Mouse (Mus musculus) intestine, embryonic 14.5 days (tissue): ENCODE measurements around the gene Hecw2. TPM values are rescaled to one million over a fixed set of nuclear protein-coding genes. Genes with fewer than 3 reads are reported as not detected.

Experiments
- ATAC-seq: fragments of 200-750 bp; cut with Nextera tagmentation; replicated peaks from 2 replicates; pipeline ENCODE4 v1.8.0; 2017; ENCODE audit warnings: low read depth, moderate number of reproducible peaks, moderate TSS enrichment, moderate library complexity; ENCODE audit not compliant: low FRiP score, low TSS enrichment
- DNase-seq: peaks from one replicate; pipeline ENCODE4 v3.0.0-alpha.2; 2018; ENCODE audit warnings: low spot score
- H3K27ac ChIP-seq: fragments of 300-500 bp; sonication (generic); 2 replicates; pipeline ENCODE4 v1.5.1; 2014; ENCODE audit warnings: low read depth, mild to moderate bottlenecking, control low read depth
- H3K27me3 ChIP-seq: fragments of 300-500 bp; sonication (generic); replicated peaks from 2 replicates; pipeline ENCODE4 v1.6.1; 2014; ENCODE audit warnings: low read length, control low read depth; ENCODE audit not compliant: control insufficient read depth, insufficient read depth
- H3K36me3 ChIP-seq: fragments of 300-500 bp; sonication (generic); 2 replicates; pipeline ENCODE4 v1.6.1; 2014; ENCODE audit warnings: low read length, control low read depth; ENCODE audit not compliant: control insufficient read depth, insufficient read depth
- H3K4me1 ChIP-seq: fragments of 300-500 bp; sonication (generic); replicated peaks from 2 replicates; pipeline ENCODE4 v1.6.1; 2014; ENCODE audit warnings: low read length, control low read depth, mixed read lengths; ENCODE audit not compliant: control insufficient read depth, insufficient read depth
- H3K4me2 ChIP-seq: fragments of 300-500 bp; sonication (generic); 2 replicates; pipeline ENCODE4 v1.6.1; 2014; ENCODE audit warnings: low read length
- H3K4me3 ChIP-seq: fragments of 300-500 bp; sonication (generic); 2 replicates; pipeline ENCODE4 v1.5.1; 2014; ENCODE audit warnings: low read depth, low read length, control low read depth, mixed read lengths
- H3K9ac ChIP-seq: fragments of 300-500 bp; sonication (generic); 2 replicates; pipeline ENCODE4 v1.6.1; 2014; ENCODE audit warnings: mild to moderate bottlenecking, low read length
- H3K9me3 ChIP-seq: fragments of 300-500 bp; sonication (generic); 2 replicates; pipeline ENCODE4 v1.6.1; 2016; ENCODE audit warnings: low read length, control low read depth; ENCODE audit not compliant: control insufficient read depth
- WGBS: fragments of 180-500 bp; shearing (Covaris S2); extraction: QIAGEN DNeasy Blood & Tissue Kit; methylation state at CpG from one replicate; pipeline ENCODE4 v1.1.7; 2014; 5-methylcytosine and 5-hydroxymethylcytosine counted together
- polyA plus RNA-seq: library from polyadenylated mRNA; unstranded; fragments of >200 nt; fragmentation: Nextera tagmentation; extraction: Ambion mirVana; gene quantifications from 2 replicates; pipeline ENCODE4 v1.2.1, GENCODE M21; 2014

Hecw2 gene
- polyA plus RNA-seq, 1 experiment from 2014 or later, result 1.6 TPM

- ATAC-seq (no peak), DNase-seq (no peak)
- H3K27ac ChIP-seq, result no peak overlapping the region
- H3K4me1 ChIP-seq, result no peaks in the 10 kb centered on the region
- H3K4me3 ChIP-seq, result no peak overlapping the region
- no peaks in the 10 kb centered on the region for H3K9me3 ChIP-seq
- no peak overlapping the region for H3K4me2 ChIP-seq
- no peaks in the 10 kb centered on the region for H3K36me3 ChIP-seq
- WGBS, result 90% methylated on average over 7 of the region's 7 CpGs
- H3K27me3 ChIP-seq, result no peaks in the 10 kb centered on the region
- no peak overlapping the region for H3K9ac ChIP-seq
Observed at GRCm38 (mm10) chr1:54179179-54179578, 15.8 kb downstream of the Hecw2 start.

GRCm38 (mm10) chr1:54176592-54176991, 18.4 kb downstream of the Hecw2 start:
- ATAC-seq, result no peak
- 100% methylated on average over 2 of the region's 2 CpGs for WGBS

GRCm38 (mm10) chr1:54168014-54168413, 27.0 kb downstream of the Hecw2 start:
- Histone ChIP-seq H3K27me3 (no peaks in the 10 kb centered on the region), H3K36me3 (no peaks in the 10 kb centered on the region), H3K4me1 (no peaks in the 10 kb centered on the region), H3K4me2 (no peak overlapping the region), H3K27ac (no peak overlapping the region), H3K4me3 (no peak overlapping the region), H3K9me3 (no peaks in the 10 kb centered on the region), H3K9ac (no peak overlapping the region)
- no peak for ATAC-seq
- 92% methylated on average over 3 of the region's 3 CpGs for WGBS
- no peak for DNase-seq

More at GRCm38 (mm10) chr1:54176592-54176991, 18.4 kb downstream of the Hecw2 start:
- DNase-seq, result no peak
- H3K27me3 ChIP-seq, result no peaks in the 10 kb centered on the region
- no peaks in the 10 kb centered on the region for H3K36me3 ChIP-seq
- H3K4me2 ChIP-seq, result no peak overlapping the region
- no peak overlapping the region for H3K4me3 ChIP-seq
- H3K27ac ChIP-seq, result no peak overlapping the region
- no peak overlapping the region for H3K9ac ChIP-seq
- H3K9me3 ChIP-seq, result no peaks in the 10 kb centered on the region
- no peaks in the 10 kb centered on the region for H3K4me1 ChIP-seq

GRCm38 (mm10) chr1:54159531-54159930, 35.4 kb downstream of the Hecw2 start:
- Histone ChIP-seq H3K36me3 (no peaks in the 10 kb centered on the region), H3K4me3 (no peak overlapping the region), H3K27me3 (no peaks in the 10 kb centered on the region), H3K4me1 (no peaks in the 10 kb centered on the region), H3K27ac (no peak overlapping the region), H3K4me2 (no peak overlapping the region), H3K9me3 (no peaks in the 10 kb centered on the region), H3K9ac (no peak overlapping the region)
- 19% methylated on average over 1 of the region's 1 CpGs for WGBS
- ATAC-seq (no peak), DNase-seq (no peak)

GRCm38 (mm10) chr1:54153216-54153786, 41.7 kb downstream of the Hecw2 start:
- no peak overlapping the region for H3K4me3 ChIP-seq
- H3K36me3 ChIP-seq, result no peaks in the 10 kb centered on the region
- H3K9me3 ChIP-seq, result no peaks in the 10 kb centered on the region
- no peak overlapping the region for H3K4me2 ChIP-seq
- ATAC-seq, result no peak
- no peak overlapping the region for H3K27ac ChIP-seq
- DNase-seq, result no peak
- H3K4me1 ChIP-seq, result no peaks in the 10 kb centered on the region
- 41% methylated on average over 6 of the region's 6 CpGs for WGBS
- no peaks in the 10 kb centered on the region for H3K27me3 ChIP-seq
- no peak overlapping the region for H3K9ac ChIP-seq

- ATAC-seq (no peak), DNase-seq (no peak)
- Histone ChIP-seq H3K9me3 (no peaks in the 10 kb centered on the region), H3K4me1 (no peaks in the 10 kb centered on the region), H3K27ac (no peak overlapping the region), H3K9ac (no peak overlapping the region), H3K4me3 (no peak overlapping the region), H3K27me3 (no peaks in the 10 kb centered on the region), H3K4me2 (no peak overlapping the region), H3K36me3 (no peaks in the 10 kb centered on the region)
- 87% methylated on average over 5 of the region's 5 CpGs for WGBS
Observed at GRCm38 (mm10) chr1:54145106-54145505, 49.9 kb downstream of the Hecw2 start.

- 55% methylated on average over 4 of the region's 4 CpGs for WGBS
- Histone ChIP-seq H3K27ac (no peak overlapping the region), H3K27me3 (no peaks in the 10 kb centered on the region), H3K9ac (no peak overlapping the region), H3K36me3 (no peaks in the 10 kb centered on the region), H3K4me2 (no peak overlapping the region), H3K4me1 (no peaks in the 10 kb centered on the region), H3K9me3 (no peaks in the 10 kb centered on the region), H3K4me3 (no peak overlapping the region)
- no peak for DNase-seq
- ATAC-seq, result no peak
Observed at GRCm38 (mm10) chr1:54133802-54134436, 61.0 kb downstream of the Hecw2 start.

GRCm38 (mm10) chr1:54128714-54129431, 66.1 kb downstream of the Hecw2 start:
- no peak for ATAC-seq

More at GRCm38 (mm10) chr1:54128714-54129431, 66.1 kb downstream of the Hecw2 start:
- Histone ChIP-seq H3K27ac (no peak overlapping the region), H3K4me2 (no peak overlapping the region), H3K36me3 (no peaks in the 10 kb centered on the region), H3K4me3 (no peak overlapping the region), H3K27me3 (no peaks in the 10 kb centered on the region), H3K9ac (no peak overlapping the region), H3K4me1 (no peaks in the 10 kb centered on the region), H3K9me3 (no peaks in the 10 kb centered on the region)
- WGBS, result 59% methylated on average over 5 of the region's 5 CpGs
- no peak for DNase-seq
